Mouse (Mus musculus): Measurements from ENCODE around the gene Serpinb1c. TPM values are rescaled to one million over a fixed set of nuclear protein-coding genes. Genes with fewer than 3 reads are reported as not detected.
"Not testable (repeated sequence)": the region's sequence is repeated elsewhere in the genome, so short reads cannot be mapped to it uniquely, and the experiment has no call there.

Gene Serpinb1c
- polyA plus RNA-seq, 1 experiment from 2014 or later = not detected

DNA sequence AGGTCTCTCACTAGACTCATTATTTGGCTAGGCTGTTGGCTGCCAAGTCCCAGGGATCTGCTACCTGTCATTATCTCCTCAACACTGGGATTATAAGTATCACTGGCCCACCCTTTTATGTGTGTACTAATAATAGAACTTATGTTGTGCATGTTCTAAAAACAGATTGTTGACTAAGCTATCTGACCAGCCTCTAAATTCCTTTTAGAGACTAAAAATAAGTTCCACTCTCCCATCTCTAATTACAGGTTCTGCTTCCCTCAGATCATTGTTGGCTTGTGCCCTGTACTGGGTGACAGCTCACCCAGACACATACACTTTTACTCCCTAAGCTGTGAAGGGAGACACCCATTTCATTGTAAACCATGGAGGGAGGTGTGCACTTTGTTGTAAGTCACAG, 24.6 kb upstream of the Serpinb1c start:
- H3K9me3 ChIP-seq (ENCODE audit: control insufficient read depth, low read depth, low read length) = no peaks in the 10 kb centered on the region
- no peak overlapping the region for H3K4me2 ChIP-seq (replicated peaks; ENCODE audit: low read depth, low read length)
- H3K4me1 ChIP-seq (ENCODE audit: control insufficient read depth, insufficient read depth, low read length) = no peaks in the 10 kb centered on the region
- no peak overlapping the region for H3K4me3 ChIP-seq (ENCODE audit: low read depth, low read length)
- no peak for ATAC-seq (ENCODE audit: insufficient number of reproducible peaks, insufficient read depth, low FRiP score, low read depth)
- no peaks in the 10 kb centered on the region for H3K27me3 ChIP-seq (ENCODE audit: control insufficient read depth, insufficient read depth, low read length)
- H3K27ac ChIP-seq (ENCODE audit: low read length) = no peak overlapping the region
- H3K9ac ChIP-seq (replicated peaks; ENCODE audit: low read depth, low read length) = no peak overlapping the region
- H3K36me3 ChIP-seq (ENCODE audit: control insufficient read depth, insufficient read depth, low read length) = no peaks in the 10 kb centered on the region

GRCm38 (mm10) chr13:32912770-32913380, 14.9 kb upstream of the Serpinb1c start:
- Histone ChIP-seq H3K27ac (ENCODE audit: low read length) (0 out of 2 replicates have a peak overlapping the region, but pooled peaks have one; percentile 33), H3K36me3 (ENCODE audit: control insufficient read depth, insufficient read depth, low read length) (no peaks in the 10 kb centered on the region), H3K4me2 (replicated peaks; ENCODE audit: low read depth, low read length) (no peak overlapping the region), H3K27me3 (ENCODE audit: control insufficient read depth, insufficient read depth, low read length) (no peaks in the 10 kb centered on the region), H3K4me3 (ENCODE audit: low read depth, low read length) (no peak overlapping the region), H3K4me1 (ENCODE audit: control insufficient read depth, insufficient read depth, low read length) (no peaks in the 10 kb centered on the region), H3K9me3 (ENCODE audit: control insufficient read depth, low read depth, low read length) (no peaks in the 10 kb centered on the region), H3K9ac (replicated peaks; ENCODE audit: low read depth, low read length) (no peak overlapping the region)
- ATAC-seq (ENCODE audit: insufficient number of reproducible peaks, insufficient read depth, low FRiP score, low read depth) = peak; percentile 63; the same call in 1 of the 2 replicates

GRCm38 (mm10) chr13:32908182-32908581, 10.2 kb upstream of the Serpinb1c start:
- H3K4me1 ChIP-seq (ENCODE audit: control insufficient read depth, insufficient read depth, low read length) = no peaks in the 10 kb centered on the region
- no peaks in the 10 kb centered on the region for H3K36me3 ChIP-seq (ENCODE audit: control insufficient read depth, insufficient read depth, low read length)
- 80% methylated on average over 3 of the region's 3 CpGs for WGBS
- H3K4me2 ChIP-seq (replicated peaks; ENCODE audit: low read depth, low read length) = no peak overlapping the region
- no peaks in the 10 kb centered on the region for H3K9me3 ChIP-seq (ENCODE audit: control insufficient read depth, low read depth, low read length)
- H3K27ac ChIP-seq (ENCODE audit: low read length) = no peak overlapping the region
- no peak for ATAC-seq (ENCODE audit: insufficient number of reproducible peaks, insufficient read depth, low FRiP score, low read depth)
- H3K27me3 ChIP-seq (ENCODE audit: control insufficient read depth, insufficient read depth, low read length) = no peaks in the 10 kb centered on the region
- no peak overlapping the region for H3K9ac ChIP-seq (replicated peaks; ENCODE audit: low read depth, low read length)
- no peak overlapping the region for H3K4me3 ChIP-seq (ENCODE audit: low read depth, low read length)

DNA sequence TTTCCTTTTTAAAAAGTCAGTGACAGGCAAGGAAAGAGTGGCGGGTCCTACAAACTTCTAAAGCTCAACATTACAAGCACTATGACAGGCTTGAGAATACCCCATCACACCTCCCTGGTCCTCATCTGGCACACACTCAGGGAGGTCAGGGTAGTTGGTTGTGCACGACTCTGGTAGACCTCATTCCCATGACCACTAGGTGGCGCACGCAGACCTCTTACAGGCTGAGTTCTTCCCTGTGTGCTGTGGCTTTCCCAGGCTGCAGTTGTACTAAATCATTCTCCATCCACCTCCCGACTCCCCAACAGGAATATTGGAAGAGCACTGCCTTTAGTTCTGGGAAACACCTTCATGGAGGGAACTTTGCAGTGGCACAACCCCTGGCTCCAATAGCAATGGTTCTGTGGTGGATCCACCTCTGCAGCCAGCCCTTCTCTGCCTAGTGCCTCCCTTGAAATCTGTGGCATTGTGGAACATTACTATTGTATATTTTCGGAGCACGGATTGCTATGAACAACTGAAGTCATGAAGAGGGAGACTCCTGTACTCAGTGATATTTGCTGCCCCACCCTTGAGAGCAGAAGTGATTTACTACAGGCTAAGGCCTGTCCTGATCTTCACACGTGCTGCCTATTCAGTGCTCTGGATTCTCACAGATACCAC, 5.3 kb upstream of the Serpinb1c start:
- no peak overlapping the region for H3K4me3 ChIP-seq (ENCODE audit: low read depth, low read length)
- no peaks in the 10 kb centered on the region for H3K9me3 ChIP-seq (ENCODE audit: control insufficient read depth, low read depth, low read length)
- no peaks in the 10 kb centered on the region for H3K36me3 ChIP-seq (ENCODE audit: control insufficient read depth, insufficient read depth, low read length)
- no peak overlapping the region for H3K9ac ChIP-seq (replicated peaks; ENCODE audit: low read depth, low read length)
- no peaks in the 10 kb centered on the region for H3K27me3 ChIP-seq (ENCODE audit: control insufficient read depth, insufficient read depth, low read length)
- no peaks in the 10 kb centered on the region for H3K4me1 ChIP-seq (ENCODE audit: control insufficient read depth, insufficient read depth, low read length)
- 31% methylated on average over 8 of the region's 8 CpGs for WGBS
- peak; percentile 94 for ATAC-seq (ENCODE audit: insufficient number of reproducible peaks, insufficient read depth, low FRiP score, low read depth)
- H3K4me2 ChIP-seq (replicated peaks; ENCODE audit: low read depth, low read length) = no peak overlapping the region
- no peak overlapping the region for H3K27ac ChIP-seq (ENCODE audit: low read length)

DNA sequence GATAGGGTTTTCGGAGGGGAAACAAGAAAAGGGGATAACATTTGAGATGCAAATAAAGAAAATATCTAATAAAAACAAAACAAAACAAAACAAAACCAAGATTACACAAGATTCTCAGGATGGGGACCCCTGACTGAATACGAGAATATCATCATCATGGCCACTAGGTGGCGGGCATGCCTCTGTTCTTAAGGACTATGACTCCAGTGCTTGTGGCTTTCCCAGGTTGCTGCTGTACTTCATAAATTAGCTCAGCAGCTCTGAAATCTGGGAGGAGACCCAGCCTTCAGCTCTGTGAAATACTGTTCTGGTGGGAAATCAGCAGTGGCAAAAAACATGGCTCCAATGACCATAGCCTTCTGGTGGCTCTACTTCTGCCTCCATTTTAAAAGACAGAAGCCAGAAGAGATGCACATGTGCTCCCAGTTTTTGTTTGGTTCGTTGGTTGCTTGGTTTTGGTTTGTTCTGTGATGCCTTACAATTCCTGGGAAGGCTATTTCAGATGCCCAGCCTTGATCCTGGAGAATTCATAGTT, 4.5 kb upstream of the Serpinb1c start:
- H3K27me3 ChIP-seq (ENCODE audit: control insufficient read depth, insufficient read depth, low read length) = no peaks in the 10 kb centered on the region
- no peak overlapping the region for H3K27ac ChIP-seq (ENCODE audit: low read length)
- no peak for ATAC-seq (ENCODE audit: insufficient number of reproducible peaks, insufficient read depth, low FRiP score, low read depth)
- H3K36me3 ChIP-seq (ENCODE audit: control insufficient read depth, insufficient read depth, low read length) = no peaks in the 10 kb centered on the region
- H3K4me1 ChIP-seq (ENCODE audit: control insufficient read depth, insufficient read depth, low read length) = no peaks in the 10 kb centered on the region
- no peaks in the 10 kb centered on the region for H3K9me3 ChIP-seq (ENCODE audit: control insufficient read depth, low read depth, low read length)
- WGBS = 13% methylated on average over 4 of the region's 4 CpGs
- H3K9ac ChIP-seq (replicated peaks; ENCODE audit: low read depth, low read length) = no peak overlapping the region
- H3K4me3 ChIP-seq (ENCODE audit: low read depth, low read length) = no peak overlapping the region
- no peak overlapping the region for H3K4me2 ChIP-seq (replicated peaks; ENCODE audit: low read depth, low read length)

DNA sequence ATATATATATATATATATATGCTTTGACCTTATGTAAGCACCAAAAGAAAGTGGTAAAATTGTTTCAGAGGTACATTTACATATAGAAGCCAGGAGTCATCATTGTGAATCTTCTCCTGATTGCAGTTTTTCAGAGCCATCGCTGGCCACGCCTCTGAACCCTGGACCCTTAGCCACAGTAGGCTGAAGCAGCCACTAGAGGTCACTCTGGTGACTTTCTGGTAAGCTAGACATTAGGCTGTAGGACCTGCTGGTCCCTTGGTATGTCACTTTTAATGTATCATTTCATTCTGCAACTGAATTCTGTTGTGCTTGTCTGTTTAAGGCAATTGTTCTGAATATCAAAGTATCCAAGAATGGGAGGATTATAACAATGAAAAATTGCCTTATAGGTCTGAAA, 2.6 kb upstream of the Serpinb1c start:
- Histone ChIP-seq H3K4me1 (ENCODE audit: control insufficient read depth, insufficient read depth, low read length) (no peaks in the 10 kb centered on the region), H3K27ac (ENCODE audit: low read length) (no peak overlapping the region), H3K4me2 (replicated peaks; ENCODE audit: low read depth, low read length) (no peak overlapping the region), H3K27me3 (ENCODE audit: control insufficient read depth, insufficient read depth, low read length) (no peaks in the 10 kb centered on the region), H3K9me3 (ENCODE audit: control insufficient read depth, low read depth, low read length) (no peaks in the 10 kb centered on the region), H3K36me3 (ENCODE audit: control insufficient read depth, insufficient read depth, low read length) (no peaks in the 10 kb centered on the region), H3K4me3 (ENCODE audit: low read depth, low read length) (no peak overlapping the region), H3K9ac (replicated peaks; ENCODE audit: low read depth, low read length) (no peak overlapping the region)
- ATAC-seq (ENCODE audit: insufficient number of reproducible peaks, insufficient read depth, low FRiP score, low read depth) = no peak
- WGBS = 16% methylated on average over 2 of the region's 2 CpGs

GRCm38 (mm10) chr13:32899114-32899513, 1.1 kb upstream of the Serpinb1c start:
- H3K36me3 ChIP-seq (ENCODE audit: control insufficient read depth, insufficient read depth, low read length); H3K27me3 ChIP-seq (ENCODE audit: control insufficient read depth, insufficient read depth, low read length); H3K4me1 ChIP-seq (ENCODE audit: control insufficient read depth, insufficient read depth, low read length); H3K9ac ChIP-seq (replicated peaks; ENCODE audit: low read depth, low read length); H3K4me3 ChIP-seq (ENCODE audit: low read depth, low read length); H3K27ac ChIP-seq (ENCODE audit: low read length); ATAC-seq (ENCODE audit: insufficient number of reproducible peaks, insufficient read depth, low FRiP score, low read depth); H3K9me3 ChIP-seq (ENCODE audit: control insufficient read depth, low read depth, low read length); H3K4me2 ChIP-seq (replicated peaks; ENCODE audit: low read depth, low read length): not testable (repeated sequence)
- 63% methylated on average over 2 of the region's 2 CpGs for WGBS

DNA sequence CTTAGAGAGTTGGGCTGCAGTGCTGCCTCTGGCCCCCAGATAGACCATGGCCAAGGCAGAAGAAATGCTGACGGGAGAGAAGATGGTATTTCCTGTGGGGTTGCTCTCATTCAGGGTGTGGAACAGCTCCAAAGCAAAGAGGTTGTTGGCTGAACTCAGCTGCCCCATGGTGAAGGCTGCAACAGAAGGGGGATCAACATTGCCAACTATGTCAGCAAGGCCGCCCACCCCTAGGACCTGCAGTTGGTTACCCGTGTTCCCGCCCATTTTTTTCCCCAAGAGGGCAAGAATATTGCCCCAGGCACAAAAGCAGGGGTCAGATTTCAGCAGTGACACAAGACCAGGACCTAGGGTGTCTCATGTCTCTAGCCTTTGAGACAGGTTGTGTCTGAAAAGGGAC, 1.1 kb downstream of the Serpinb1c start:
- Histone ChIP-seq H3K36me3 (ENCODE audit: control insufficient read depth, insufficient read depth, low read length) (no peaks in the 10 kb centered on the region), H3K27me3 (ENCODE audit: control insufficient read depth, insufficient read depth, low read length) (no peaks in the 10 kb centered on the region), H3K9me3 (ENCODE audit: control insufficient read depth, low read depth, low read length) (no peaks in the 10 kb centered on the region), H3K4me3 (ENCODE audit: low read depth, low read length) (no peak overlapping the region), H3K4me1 (ENCODE audit: control insufficient read depth, insufficient read depth, low read length) (no peaks in the 10 kb centered on the region), H3K9ac (replicated peaks; ENCODE audit: low read depth, low read length) (no peak overlapping the region), H3K4me2 (replicated peaks; ENCODE audit: low read depth, low read length) (no peak overlapping the region), H3K27ac (ENCODE audit: low read length) (no peak overlapping the region)
- no peak for ATAC-seq (ENCODE audit: insufficient number of reproducible peaks, insufficient read depth, low FRiP score, low read depth)
- WGBS = 77% methylated on average over 4 of the region's 4 CpGs

- no peaks in the 10 kb centered on the region for H3K9me3 ChIP-seq (ENCODE audit: control insufficient read depth, low read depth, low read length)
- no peak for ATAC-seq (ENCODE audit: insufficient number of reproducible peaks, insufficient read depth, low FRiP score, low read depth)
- no peak overlapping the region for H3K9ac ChIP-seq (replicated peaks; ENCODE audit: low read depth, low read length)
- H3K36me3 ChIP-seq (ENCODE audit: control insufficient read depth, insufficient read depth, low read length) = no peaks in the 10 kb centered on the region
- H3K4me3 ChIP-seq (ENCODE audit: low read depth, low read length) = no peak overlapping the region
- H3K4me2 ChIP-seq (replicated peaks; ENCODE audit: low read depth, low read length) = no peak overlapping the region
- no peaks in the 10 kb centered on the region for H3K4me1 ChIP-seq (ENCODE audit: control insufficient read depth, insufficient read depth, low read length)
- no peak overlapping the region for H3K27ac ChIP-seq (ENCODE audit: low read length)
- no peaks in the 10 kb centered on the region for H3K27me3 ChIP-seq (ENCODE audit: control insufficient read depth, insufficient read depth, low read length)
Observed at GRCm38 (mm10) chr13:32884755-32885154, 13.3 kb downstream of the Serpinb1c start.
